In the genomic region with DNA sequence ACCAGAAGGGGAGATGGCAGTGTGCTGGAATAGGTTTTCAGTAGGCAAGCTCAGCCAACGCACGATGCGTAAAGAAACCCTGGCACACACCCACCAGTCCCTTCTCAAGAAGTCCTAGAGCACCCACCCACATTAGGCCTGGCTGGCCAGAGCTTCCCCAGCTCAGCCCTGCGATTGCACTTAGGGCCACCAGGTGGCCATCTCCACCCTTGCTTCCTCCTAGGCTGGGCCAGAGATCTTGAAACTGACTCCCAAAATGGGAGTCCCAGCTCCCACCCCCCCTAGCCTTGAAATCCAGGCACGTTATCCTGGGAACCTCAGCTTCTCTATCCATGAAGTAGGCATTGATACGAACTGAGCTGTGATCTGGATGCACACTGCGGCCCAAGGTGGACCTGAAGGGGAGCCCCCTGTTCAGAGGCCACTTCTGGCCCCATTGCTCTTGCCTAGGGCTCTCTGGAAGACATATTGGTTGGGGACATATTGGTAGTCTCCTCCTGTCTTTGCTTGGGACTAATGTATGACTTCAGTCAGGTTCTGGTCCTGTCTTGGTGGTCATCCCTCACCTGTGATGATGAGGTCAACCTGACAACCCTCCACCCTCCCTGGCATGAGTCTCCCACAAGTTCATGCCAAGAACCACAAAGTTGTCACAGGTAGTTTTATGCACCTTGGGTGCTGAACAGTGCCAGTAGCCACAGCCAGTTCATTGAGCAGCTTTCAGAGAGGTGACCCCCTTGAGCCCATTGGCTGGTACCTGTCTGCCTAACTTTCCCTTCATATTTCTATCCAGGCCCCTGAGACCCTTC, we compare ENCODE assay signal across 10 mouse cellular contexts. TPM values are rescaled to one million over a fixed set of nuclear protein-coding genes. Genes with fewer than 3 reads are reported as not detected.
DNase-seq lines count a peak whose midpoint lies in the region; ATAC-seq and TF ChIP-seq lines count a peak whose summit lies in the region.
"Had no signal": no experiment of that assay in that cellular context is flagged by ENCODE, and none has a peak within 500 bp of the region (broad histone marks: within the 10 kb centered on the region; RNA-seq: fewer than 3 reads in every experiment).

No protein-coding gene starts in this region.

- no peak for TF ChIP-seq POLR2A in bone marrow, adult 2 months (IDR thresholded peaks at IDR 0.05; ENCODE audit: borderline replicate concordance, control insufficient read depth, low read depth, low read length)

- peak; percentile 59 for DNase-seq in midbrain, postnatal 0 days (ENCODE audit: low spot score)
- DNase-seq in midbrain, embryonic 10.5 days (ENCODE audit: low spot score) = no peak
- peak; percentile 59 for DNase-seq in MN1 (ENCODE audit: low spot score)
- peak; percentile 39 to 59 for DNase-seq in frontal cortex, postnatal 36 days (ENCODE audit: low spot score in 2 of 2)
- peak; percentile 29 to 38 for DNase-seq in layer of hippocampus, postnatal 36 days
- no peak for DNase-seq in spleen, adult 12 weeks (ENCODE audit: low spot score)

- peak; percentile 74 for TF ChIP-seq CTCF in midbrain, postnatal 0 days (IDR thresholded peaks at IDR 0.05)
- peak; percentile 65 for TF ChIP-seq CTCF in bone marrow, adult 2 months (IDR thresholded peaks at IDR 0.05; ENCODE audit: control insufficient read depth, insufficient read depth, low read length)

- no peak overlapping the region for H3K9ac ChIP-seq in midbrain, postnatal 0 days (replicated peaks; ENCODE audit: low read length, poor library complexity, severe bottlenecking)
- H3K9ac ChIP-seq: midbrain, embryonic 12.5 days had no signal

- no peak overlapping the region for H3K27ac ChIP-seq in midbrain, postnatal 0 days (ENCODE audit: low read depth, low read length)
- no peak overlapping the region for H3K27ac ChIP-seq in midbrain, embryonic 10.5 days (replicated peaks)
- no peak overlapping the region for H3K27ac ChIP-seq in bone marrow, adult 2 months (ENCODE audit: control insufficient read depth, insufficient read depth, low read depth, low read length, poor library complexity)
- H3K27ac ChIP-seq: midbrain, embryonic 12.5 days had no signal

- no peaks in the 10 kb centered on the region for H3K9me3 ChIP-seq in midbrain, postnatal 0 days (ENCODE audit: low read length)
- H3K9me3 ChIP-seq in midbrain, embryonic 10.5 days (replicated peaks) = no peaks in the 10 kb centered on the region
- H3K9me3 ChIP-seq: midbrain, embryonic 12.5 days had no signal

- WGBS in midbrain, postnatal 0 days = 42% methylated on average over 7 of the region's 7 CpGs
- 49% methylated on average over 7 of the region's 7 CpGs for WGBS in midbrain, embryonic 10.5 days
- 63% methylated on average over 7 of the region's 7 CpGs for WGBS in bone marrow, adult 2 months

- no peaks in the 10 kb centered on the region for H3K27me3 ChIP-seq in midbrain, postnatal 0 days (ENCODE audit: insufficient read depth, low read length)
- H3K27me3 ChIP-seq in midbrain, embryonic 10.5 days (ENCODE audit: low read depth, poor library complexity, severe bottlenecking) = no peaks in the 10 kb centered on the region
- H3K27me3 ChIP-seq: midbrain, embryonic 12.5 days had no signal

- ATAC-seq in midbrain, postnatal 0 days (ENCODE audit: low FRiP score) = no peak
- ATAC-seq in neutrophil, adult 5-6 weeks (ENCODE audit: extremely low read depth, insufficient number of reproducible peaks, low FRiP score, poor library complexity, severe bottlenecking) = 0 out of 2 replicates have a peak, but pooled peaks have one; percentile 18

- no peaks in the 10 kb centered on the region for H3K4me1 ChIP-seq in midbrain, postnatal 0 days (ENCODE audit: insufficient read depth, low read length)
- H3K4me1 ChIP-seq in midbrain, embryonic 10.5 days = no peaks in the 10 kb centered on the region
- H3K4me1 ChIP-seq in bone marrow, adult 2 months (ENCODE audit: control insufficient read depth, insufficient read depth, low read length) = no peaks in the 10 kb centered on the region
- H3K4me1 ChIP-seq: midbrain, embryonic 12.5 days had no signal

- no peaks in the 10 kb centered on the region for H3K36me3 ChIP-seq in midbrain, postnatal 0 days (ENCODE audit: insufficient read depth, low read length)
- H3K36me3 ChIP-seq in midbrain, embryonic 10.5 days = no peaks in the 10 kb centered on the region
- H3K36me3 ChIP-seq: midbrain, embryonic 12.5 days had no signal

- no peak overlapping the region for H3K4me2 ChIP-seq in midbrain, postnatal 0 days (ENCODE audit: low read depth, low read length, poor library complexity, severe bottlenecking)
- H3K4me2 ChIP-seq: midbrain, embryonic 12.5 days had no signal

- H3K4me3 ChIP-seq in midbrain, postnatal 0 days (ENCODE audit: low read depth, low read length) = no peak overlapping the region
- no peak overlapping the region for H3K4me3 ChIP-seq in midbrain, embryonic 10.5 days
- no peak overlapping the region for H3K4me3 ChIP-seq in bone marrow, adult 2 months (replicated peaks; ENCODE audit: control insufficient read depth, low read depth, low read length)
- H3K4me3 ChIP-seq: midbrain, embryonic 12.5 days had no signal

RNA-seq across cellular contexts. Expression of gene Grap, which starts 13.1 kb away (rescaled TPM):
- total RNA-seq in midbrain, postnatal 0 days (2014; rRNA removed) = 5.1 and 6.6 TPM in 2 replicates
- 5.8 and 5.9 TPM in 2 replicates for polyA plus RNA-seq in midbrain, postnatal 0 days (2015; fragmentation: Nextera tagmentation; extraction: Ambion mirVana)
- polyA plus RNA-seq in midbrain, embryonic 10.5 days (2016; fragmentation: Nextera tagmentation; extraction: Ambion mirVana) = 8.2 and 8.6 TPM in 2 replicates
- 8.2 and 11.8 TPM in 2 replicates for polyA plus RNA-seq in bone marrow, adult 2 months (2011; ENCODE audit: insufficient read depth, insufficient read length, low replicate concordance, missing spikeins)
- 1 to 10 TPM; 4.5 to 6.9 TPM for total RNA-seq in layer of hippocampus, postnatal 36 days (2021)
- total RNA-seq in neutrophil, adult 5-6 weeks (2017) = 85.2 and 100 TPM in 2 replicates

RNA-seq across cellular contexts. Expression of gene Fam83g, which starts 17.7 kb away (rescaled TPM):
- 0.60 TPM in 1 of 2 replicates, not detected in the other for total RNA-seq in midbrain, postnatal 0 days (2014; rRNA removed)
- polyA plus RNA-seq in midbrain, postnatal 0 days (2015; fragmentation: Nextera tagmentation; extraction: Ambion mirVana) = 0.06 and 0.16 TPM in 2 replicates
- 0.86 and 0.95 TPM in 2 replicates for polyA plus RNA-seq in midbrain, embryonic 10.5 days (2016; fragmentation: Nextera tagmentation; extraction: Ambion mirVana)
- not detected in 2 replicates for polyA plus RNA-seq in bone marrow, adult 2 months (2011; ENCODE audit: insufficient read depth, insufficient read length, low replicate concordance, missing spikeins)
- total RNA-seq in layer of hippocampus, postnatal 36 days (2021) = not detected
- 1.1 and 1.7 TPM in 2 replicates for total RNA-seq in neutrophil, adult 5-6 weeks (2017)

RNA-seq across cellular contexts. Expression of gene Slc5a10, which starts 54.4 kb away (rescaled TPM):
- total RNA-seq in midbrain, postnatal 0 days (2014; rRNA removed) = not detected in 2 replicates
- 0.09 and 0.19 TPM in 2 replicates for polyA plus RNA-seq in midbrain, postnatal 0 days (2015; fragmentation: Nextera tagmentation; extraction: Ambion mirVana)
- polyA plus RNA-seq in midbrain, embryonic 10.5 days (2016; fragmentation: Nextera tagmentation; extraction: Ambion mirVana) = not detected in 2 replicates
- not detected in 2 replicates for polyA plus RNA-seq in bone marrow, adult 2 months (2011; ENCODE audit: insufficient read depth, insufficient read length, low replicate concordance, missing spikeins)
- under 1 TPM; 0.38 to 0.47 TPM for total RNA-seq in layer of hippocampus, postnatal 36 days (2021)
- total RNA-seq in neutrophil, adult 5-6 weeks (2017) = not detected in 2 replicates
- total RNA-seq: gastrocnemius, postnatal 4 days had no signal
- polyA plus RNA-seq: midbrain, embryonic 12.5 days had no signal

Comparison
In these comparisons a context has a peak if more than half of its experiments do, and no peak if none do; other contexts are left out.
1. DNase-seq: peak in midbrain, postnatal 0 days (single experiment), MN1 (single experiment), frontal cortex, postnatal 36 days (2 of 2) and layer of hippocampus, postnatal 36 days (2 of 2); none in midbrain, embryonic 10.5 days (single experiment) and spleen, adult 12 weeks (single experiment).
2. RNA of gene Grap, which starts 13.1 kb away (total RNA-seq): 85.2 to 100 TPM in neutrophil, adult 5-6 weeks; 4.5 to 6.9 TPM in layer of hippocampus, postnatal 36 days and 5.1 to 6.6 TPM in midbrain, postnatal 0 days; every median in the first group is over 10 times any median in the second.